Mouse (Mus musculus) bone marrow macrophage, adult 2 months (primary cell): ENCODE data around the gene Rin2.

Experiments
- CTCF ChIP-seq: IDR thresholded peaks from 2 replicates; pipeline ENCODE4 v1.5.1; 2012; ENCODE audit warnings: low read depth, mild to moderate bottlenecking, low read length, moderate library complexity
- POLR2A ChIP-seq: IDR thresholded peaks from 2 replicates; pipeline ENCODE4 v1.6.1; 2012; ENCODE audit warnings: mild to moderate bottlenecking, low read depth, low read length, borderline replicate concordance

DNA sequence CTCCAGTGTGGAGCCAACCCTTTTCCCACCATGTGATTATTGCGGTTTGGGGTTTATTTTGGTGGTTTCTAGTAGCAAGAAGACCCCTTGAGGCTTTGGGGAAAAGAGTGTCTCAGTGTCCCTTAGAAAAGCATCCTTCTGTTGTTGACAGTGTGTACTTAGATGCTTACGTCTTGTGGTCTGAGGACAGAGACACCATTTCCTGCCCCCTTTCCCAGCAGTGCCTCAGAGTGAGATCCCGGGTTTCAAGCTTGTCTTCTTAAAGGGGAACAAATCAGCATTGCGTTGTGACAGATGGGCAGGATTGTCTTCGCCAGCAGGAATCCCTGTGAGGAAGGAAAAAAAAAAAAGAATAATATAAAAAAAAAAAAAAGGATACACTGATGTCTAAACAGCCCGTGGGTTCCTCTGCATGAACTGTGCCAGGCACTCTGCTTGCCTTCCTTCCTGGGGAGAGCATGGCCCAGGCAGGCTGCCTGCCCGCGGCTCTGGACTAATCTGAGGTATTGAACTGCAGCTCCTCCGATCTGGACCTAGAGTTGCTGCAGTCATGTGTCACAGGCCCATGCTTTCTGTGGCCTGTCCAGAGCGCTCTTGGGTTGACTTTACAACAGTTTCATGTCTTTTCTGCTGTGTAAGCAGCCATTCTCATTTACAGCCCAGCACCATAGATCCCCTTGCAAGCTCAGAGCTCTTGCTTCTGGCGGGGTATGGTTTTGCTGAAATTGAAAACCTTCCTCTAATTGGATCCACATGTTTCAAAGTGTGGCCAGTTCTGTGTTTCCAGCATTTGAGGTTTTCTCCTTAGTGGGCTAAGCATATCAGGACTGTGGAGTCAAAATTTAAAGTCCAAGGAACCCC is 206.1 kb downstream of the Rin2 start:
- TF ChIP-seq CTCF, result no peak
- TF ChIP-seq POLR2A, result no peak
